Mouse (Mus musculus) heart, adult 2 months (tissue): ENCODE results near the gene Arrdc5. TPM values are rescaled to one million over a fixed set of nuclear protein-coding genes. Genes with fewer than 3 reads are reported as not detected.
"Not testable (repeated sequence)": the region's sequence is repeated elsewhere in the genome, so short reads cannot be mapped to it uniquely, and the experiment has no call there.

Source experiments
- DNase-seq, 2 experiments: peaks; one replicate each; pipeline ENCODE4 v3.0.0; 2021
- H3K27ac ChIP-seq: fragments of 200-600 bp; 2 replicates; pipeline ENCODE4 v1.8.1; 2022
- H3K27me3 ChIP-seq: fragments of 200-500 bp; 2 replicates; pipeline ENCODE4 v1.6.1; 2012; ENCODE audit warnings: mild to moderate bottlenecking, low read length, inconsistent platforms, mixed read lengths; ENCODE audit not compliant: control insufficient read depth, insufficient read depth
- H3K36me3 ChIP-seq: fragments of 200-500 bp; 2 replicates; pipeline ENCODE4 v1.6.1; 2012; ENCODE audit warnings: low read length, inconsistent platforms; ENCODE audit not compliant: control insufficient read depth, insufficient read depth
- H3K4me1 ChIP-seq: fragments of 200-500 bp; 2 replicates; pipeline ENCODE4 v1.6.1; 2011; ENCODE audit warnings: low read length; ENCODE audit not compliant: control insufficient read depth, insufficient read depth
- H3K4me3 ChIP-seq: fragments of 200-600 bp; 2 replicates; pipeline ENCODE4 v1.8.1; 2022
- H3K79me2 ChIP-seq: fragments of 200-500 bp; replicated peaks from 2 replicates; pipeline ENCODE4 v1.6.1; 2012; ENCODE audit warnings: mild to moderate bottlenecking, inconsistent platforms, low read length, moderate library complexity, mixed read lengths; ENCODE audit not compliant: control insufficient read depth, insufficient read depth
- H3K9ac ChIP-seq: fragments of 200-500 bp; 2 replicates; pipeline ENCODE4 v1.6.1; 2012; ENCODE audit warnings: low read depth, mild to moderate bottlenecking, control low read depth, inconsistent platforms, low read length, mixed read lengths
- CTCF ChIP-seq: fragments of 200-600 bp; IDR thresholded peaks from 2 replicates; pipeline ENCODE4 v1.8.1; 2022; ENCODE audit warnings: antibody characterized with exemption, mild to moderate bottlenecking, moderate library complexity
- EP300 ChIP-seq: fragments of 200-500 bp; IDR thresholded peaks from 2 replicates; pipeline ENCODE4 v1.6.1; 2011; ENCODE audit warnings: low read depth, low read length, control low read depth; ENCODE audit not compliant: insufficient read depth
- POLR2A ChIP-seq: fragments of 200-500 bp; IDR thresholded peaks from 2 replicates; pipeline ENCODE4 v1.6.1; 2011; ENCODE audit warnings: mild to moderate bottlenecking, low read depth, low read length, control low read depth; ENCODE audit not compliant: insufficient read depth
- WGBS: fragments of 180-500 bp; shearing (Covaris S2); methylation state at CpG from one replicate; pipeline ENCODE4 v1.1.7; 2018; 5-methylcytosine and 5-hydroxymethylcytosine counted together
- intact Hi-C: fragments of 180-260 bp; cut with DNase I; formaldehyde crosslinking; loops from one replicate; pipeline ENCODE4 v1.15.1; 2025
- polyA plus RNA-seq: library from polyadenylated mRNA; depleted of rRNA; stranded (reverse); fragments of >200 nt; gene quantifications from 2 replicates; pipeline ENCODE4 v1.2.3, GENCODE M21; 2012
- total RNA-seq, 2 experiments: library from RNA; stranded (reverse); gene quantifications; 2 replicates each; pipeline ENCODE4 v1.2.3; 2021

Gene Arrdc5
- total and polyA plus RNA-seq, 3 experiments, result not detected

DNA sequence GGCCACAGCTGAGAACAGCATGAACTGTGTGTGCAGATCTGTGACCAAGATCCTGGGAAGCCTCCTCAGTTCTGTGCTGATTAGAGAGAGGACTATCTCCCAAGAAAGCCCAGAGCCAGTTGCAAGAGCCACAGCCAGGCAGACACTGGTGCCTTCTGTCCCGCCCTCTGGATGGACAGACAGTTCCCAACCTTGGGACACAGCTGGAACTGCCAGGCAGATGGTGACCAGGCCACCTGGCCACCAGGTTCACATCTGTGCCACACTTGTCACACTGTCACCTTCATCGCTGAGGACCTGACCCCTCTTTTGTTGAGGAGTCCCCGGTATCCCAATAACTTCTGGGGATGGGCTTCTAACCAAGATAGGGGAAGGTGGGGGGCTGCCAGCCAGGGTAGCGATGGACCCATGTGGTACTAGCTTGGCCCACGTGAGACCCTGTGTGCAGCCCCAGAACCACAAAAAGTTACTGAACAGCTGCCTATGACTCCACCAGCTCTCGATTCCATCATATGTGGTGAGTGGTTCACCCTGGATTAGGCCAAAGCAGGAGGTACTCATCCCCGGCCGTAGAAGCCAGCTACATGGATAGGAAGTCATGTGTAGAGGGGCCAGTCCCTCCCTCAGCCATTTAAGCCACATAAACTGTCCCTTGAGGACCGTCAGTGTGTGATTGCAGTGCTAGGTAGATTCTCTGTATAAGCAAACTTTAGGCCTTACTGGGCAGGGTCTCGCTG, 40.6 kb downstream of the Arrdc5 start:
- DNase-seq, result no peak
- 59% methylated on average over 10 of the region's 10 CpGs for WGBS
- Histone ChIP-seq H3K36me3 (peaks cover 12% of the 10 kb centered on the region), H3K4me1 (peaks cover 17% of the 10 kb centered on the region), H3K27me3 (no peaks in the 10 kb centered on the region), H3K4me3 (peak overlapping the region; percentile 80), H3K79me2 (peaks cover 4% of the 10 kb centered on the region), H3K27ac (peak overlapping the region; percentile 79), H3K9ac (peak overlapping the region; percentile 51)
- intact Hi-C loops, result loop anchor here (2.0 to 10.0 kb wide), 2 partner anchors 29 to 305 kb away; partner anchors contain the start of genes Ebi3 and Yju2
- TF ChIP-seq CTCF (no peak), POLR2A (no peak), EP300 (no peak)

- DNase-seq, H3K79me2 ChIP-seq, H3K27me3 ChIP-seq: not testable (repeated sequence)
- WGBS, result 10% methylated on average over 2 of the region's 2 CpGs
- Histone ChIP-seq H3K4me1 (peaks cover 17% of the 10 kb centered on the region), H3K36me3 (peaks cover 12% of the 10 kb centered on the region), H3K4me3 (peak overlapping the region; percentile 80), H3K27ac (peak overlapping the region; percentile 79; the same call in 1 of the 2 replicates), H3K9ac (peak overlapping the region; percentile 4)
- intact Hi-C loops, result loop anchor here (10.0 kb wide), 1 partner anchor 304 kb away; the partner anchor contains the start of genes Ebi3 and Yju2
Measured at GRCm38 (mm10) chr17:56258812-56259211, 41.3 kb downstream of the Arrdc5 start.

DNA sequence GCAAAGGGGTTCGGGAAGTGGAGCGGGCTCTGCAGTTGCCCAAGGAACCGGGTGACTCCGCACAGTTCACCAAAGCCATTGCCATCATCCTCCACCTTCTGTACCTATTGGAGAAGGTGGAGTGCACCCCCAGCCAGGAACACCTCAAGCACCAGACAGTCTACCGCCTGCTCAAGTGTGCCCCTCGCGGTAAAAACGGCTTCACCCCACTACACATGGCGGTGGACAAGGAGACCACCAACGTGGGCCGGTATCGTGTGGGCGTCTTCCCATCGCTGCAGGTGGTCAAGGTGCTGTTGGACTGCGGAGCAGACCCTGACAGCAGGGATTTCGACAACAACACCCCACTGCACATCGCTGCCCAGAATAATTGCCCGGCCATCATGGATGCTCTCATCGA, 41.8 kb downstream of the Arrdc5 start:
- WGBS, result 69% methylated on average over 19 of the region's 19 CpGs
- Histone ChIP-seq H3K4me1 (peaks cover 17% of the 10 kb centered on the region), H3K9ac (peak overlapping the region; percentile 30; the same call in 1 of the 2 replicates), H3K4me3 (peak overlapping the region; percentile 80), H3K36me3 (peaks cover 11% of the 10 kb centered on the region)
- not testable (repeated sequence) for H3K79me2 ChIP-seq, H3K27ac ChIP-seq, H3K27me3 ChIP-seq
- DNase-seq, result peak in 1 of 2 experiments; percentile 37
- 0 out of 2 replicates have a peak, but pooled peaks have one; percentile 2 for TF ChIP-seq CTCF
- intact Hi-C loops, result loop anchor here (10.0 kb wide), 1 partner anchor 303 kb away; the partner anchor contains the start of genes Ebi3 and Yju2

DNA sequence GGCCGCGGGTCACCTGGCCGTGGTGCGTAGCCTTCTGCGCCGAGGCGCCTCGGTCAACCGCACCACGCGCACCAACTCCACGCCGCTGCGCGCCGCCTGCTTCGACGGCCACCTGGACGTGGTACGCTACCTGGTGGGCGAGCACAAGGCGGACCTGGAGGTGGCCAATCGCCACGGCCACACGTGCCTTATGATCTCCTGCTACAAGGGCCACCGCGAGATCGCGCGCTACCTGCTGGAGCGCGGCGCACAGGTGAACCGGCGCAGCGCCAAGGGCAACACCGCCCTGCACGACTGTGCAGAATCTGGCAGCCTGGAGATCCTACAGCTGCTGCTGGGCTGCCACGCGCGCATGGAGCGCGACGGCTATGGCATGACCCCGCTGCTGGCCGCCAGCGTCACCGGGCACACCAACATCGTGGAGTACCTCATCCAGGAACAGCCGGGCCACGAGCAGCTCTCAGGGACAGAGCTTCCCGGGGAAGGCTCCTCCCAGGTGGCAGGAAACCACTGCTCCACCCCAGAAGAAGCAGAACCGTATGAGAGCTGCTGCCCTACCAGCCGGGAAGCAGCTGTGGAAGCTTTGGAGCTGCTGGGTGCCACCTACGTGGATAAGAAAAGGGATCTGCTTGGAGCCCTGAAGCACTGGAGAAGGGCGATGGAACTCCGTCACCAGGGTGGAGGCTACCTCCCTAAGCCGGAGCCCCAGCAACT, 42.7 kb downstream of the Arrdc5 start:
- Histone ChIP-seq H3K27ac (peak overlapping the region; percentile 98), H3K4me3 (peak overlapping the region; percentile 80), H3K79me2 (peaks cover 4% of the 10 kb centered on the region), H3K4me1 (peaks cover 13% of the 10 kb centered on the region), H3K27me3 (no peaks in the 10 kb centered on the region), H3K36me3 (peaks cover 8% of the 10 kb centered on the region), H3K9ac (peak overlapping the region; percentile 90)
- TF ChIP-seq EP300 (no peak), CTCF (no peak), POLR2A (no peak)
- DNase-seq, result peak in 1 of 2 experiments; percentile 59
- 4% methylated on average over 58 of the region's 58 CpGs for WGBS
- intact Hi-C loops, result loop anchor here (10.0 kb wide), 1 partner anchor 303 kb away; the partner anchor contains the start of genes Ebi3 and Yju2

DNA sequence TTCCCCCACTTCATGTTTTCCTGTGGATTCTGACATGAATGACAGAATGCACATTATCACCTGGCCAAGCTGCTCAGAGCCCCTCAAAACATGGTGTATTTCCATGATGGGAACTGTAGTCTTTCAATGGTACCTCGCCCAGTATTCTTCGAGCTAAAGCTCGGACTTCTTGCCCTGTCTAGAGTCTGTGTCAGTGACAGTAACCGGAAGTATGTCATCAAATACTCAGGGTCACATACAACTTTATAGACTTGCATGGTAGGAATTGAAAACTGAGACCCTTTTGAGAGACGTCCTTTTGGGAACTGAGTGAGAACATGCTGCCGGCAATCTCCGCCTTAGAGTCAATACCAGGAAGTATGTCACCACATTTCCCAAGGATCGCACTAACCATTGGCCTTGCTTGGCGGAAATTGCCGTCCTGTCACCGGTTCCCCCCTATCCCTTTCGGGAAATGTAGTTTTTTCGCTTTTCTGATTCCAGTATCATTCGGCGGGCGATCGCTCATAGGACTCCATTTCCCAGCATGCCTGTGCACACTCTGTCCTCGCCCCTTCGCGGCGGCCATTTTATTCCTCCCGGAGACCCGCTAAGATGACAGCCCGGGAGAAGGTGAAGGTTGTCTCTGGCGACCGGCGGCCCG, 43.7 kb downstream of the Arrdc5 start, which contains the start of gene Fem1a:
Gene Fem1a (plus strand): TSS at position 572 of the 643 bp plus-strand sequence.
- Histone ChIP-seq H3K4me3 (peak within 1 kb of the TSS; percentile 80), H3K79me2 (peaks cover 4% of the 10 kb centered on the region), H3K9ac (peak within 1 kb of the TSS; percentile 90), H3K4me1 (peaks cover 10% of the 10 kb centered on the region), H3K27me3 (no peaks in the 10 kb centered on the region), H3K27ac (peak within 1 kb of the TSS; percentile 98), H3K36me3 (peaks cover 8% of the 10 kb centered on the region)
- TF ChIP-seq CTCF (no peak), POLR2A (peak; percentile 80), EP300 (peak; percentile 86)
- DNase-seq, result peak; percentile 89 to 96
- WGBS, result under 1% methylated on average over 28 of the region's 28 CpGs
- intact Hi-C loops, result loop anchor here (10.0 kb wide), 1 partner anchor 302 kb away; the partner anchor contains the start of genes Ebi3 and Yju2
